Mouse (Mus musculus) fibroblast of lung, adult 2 months (primary cell): ENCODE results near the gene Dcst1.

Experiments used
- DNase-seq: peaks from one replicate; pipeline ENCODE4 v3.0.0-alpha.2; 2011; ENCODE audit warnings: low read depth

Dcst1 gene

DNA sequence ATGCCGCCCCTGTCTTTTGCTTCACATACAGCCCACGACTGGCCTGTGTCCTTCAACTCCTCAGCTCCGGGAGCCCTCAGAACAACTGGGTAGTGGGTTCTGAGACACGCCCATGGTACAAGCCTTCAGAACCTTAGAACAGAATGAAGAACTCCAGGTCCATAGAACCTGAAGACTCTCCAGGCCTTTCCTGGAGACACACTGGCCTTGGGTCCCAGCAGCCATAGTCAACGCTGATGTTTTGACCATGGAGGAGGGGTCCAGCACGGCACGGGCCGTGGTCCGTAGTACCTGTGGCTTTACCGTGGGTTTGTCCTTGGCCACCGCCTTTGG, at the start of gene Dcst1:
Dcst1 (minus strand) TSS at position 101 of the 333 bp plus-strand sequence.
- no peak for DNase-seq

DNA sequence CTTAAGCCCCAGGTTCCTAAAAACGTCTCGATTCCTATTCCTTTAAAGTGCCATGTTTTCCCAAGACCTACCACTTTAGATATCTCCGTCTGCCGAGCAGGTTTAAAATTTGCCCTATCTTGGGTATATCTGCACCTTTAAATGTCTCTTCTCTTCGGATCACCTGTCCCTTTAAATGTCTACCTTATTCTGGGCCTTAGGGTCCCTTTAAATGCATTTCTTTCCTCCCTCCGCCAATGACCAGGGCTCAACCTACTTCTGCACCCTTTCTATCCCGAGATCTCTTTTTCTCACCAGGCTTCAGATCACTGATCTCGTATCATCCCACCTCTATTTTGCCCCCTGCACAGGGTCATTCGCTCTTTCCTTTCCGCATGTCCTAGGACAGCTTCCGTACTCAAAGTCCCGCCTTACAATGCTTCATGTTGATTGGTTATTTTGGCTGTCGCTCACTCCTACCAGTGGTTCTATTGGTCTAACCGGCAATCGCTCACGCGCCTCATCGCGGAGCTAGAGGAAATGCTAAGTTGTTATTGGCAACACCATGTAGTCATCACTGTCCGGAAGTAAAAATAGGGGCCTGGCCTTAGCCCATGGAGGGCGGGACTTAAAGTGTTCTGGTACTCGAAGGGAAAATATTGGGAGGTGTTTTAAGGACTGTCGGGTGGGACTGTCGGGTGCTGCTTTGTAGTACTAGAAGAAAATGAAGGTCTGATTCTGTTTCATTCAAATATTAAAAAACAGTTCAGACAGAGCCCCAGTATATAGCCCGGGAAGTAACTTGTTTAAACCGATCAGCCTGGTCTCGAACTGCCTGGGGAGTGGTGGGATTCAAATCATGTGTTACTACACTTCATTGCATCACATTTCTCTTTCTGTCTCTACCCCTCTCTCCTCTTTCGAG, 46.7 kb upstream of the Dcst1 start, which contains the start of gene Flad1:
Flad1 (minus strand) TSS at position 381 of the 904 bp plus-strand sequence.
- peak; percentile 100 for DNase-seq

DNA sequence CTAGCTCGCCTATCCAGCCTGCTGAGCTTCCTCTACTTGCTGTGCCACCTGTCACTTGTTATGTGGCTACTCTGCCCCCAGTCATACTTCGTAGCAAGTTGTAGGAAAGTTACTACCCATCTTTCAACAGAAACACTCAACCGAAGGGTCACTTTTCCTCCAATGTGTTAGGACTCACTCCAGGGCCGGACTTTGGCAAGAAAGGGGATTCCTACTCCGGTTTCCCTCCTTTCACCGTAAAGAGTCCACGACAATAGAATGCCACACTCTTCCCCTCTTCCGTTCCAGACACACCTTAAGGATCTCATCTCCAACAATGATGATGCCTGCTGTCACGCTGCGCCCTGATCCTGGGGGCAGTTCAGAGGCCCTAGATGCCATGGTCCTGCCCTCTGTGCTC, 45.8 kb upstream of the Dcst1 start:
- DNase-seq = no peak

DNA sequence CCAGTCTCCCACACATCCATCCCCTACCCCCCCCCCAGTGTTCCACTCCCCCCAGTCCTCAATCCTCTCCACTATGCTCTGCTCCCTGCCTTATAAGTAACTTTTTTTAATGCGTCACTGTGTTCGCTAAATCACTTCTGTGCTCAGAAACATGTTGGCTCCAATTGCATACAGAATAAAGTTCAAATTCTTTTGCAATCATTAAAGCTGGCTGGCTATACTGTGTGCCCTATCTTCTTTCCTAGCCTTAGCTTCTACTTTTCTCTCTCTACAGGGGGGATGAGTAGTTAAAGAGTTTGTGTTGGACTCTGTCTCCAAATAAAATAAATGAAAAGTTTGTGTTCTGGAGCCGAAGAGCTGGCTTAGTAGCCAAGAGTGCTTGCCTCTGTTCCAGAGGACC, 44.6 kb upstream of the Dcst1 start:
- no peak for DNase-seq

DNA sequence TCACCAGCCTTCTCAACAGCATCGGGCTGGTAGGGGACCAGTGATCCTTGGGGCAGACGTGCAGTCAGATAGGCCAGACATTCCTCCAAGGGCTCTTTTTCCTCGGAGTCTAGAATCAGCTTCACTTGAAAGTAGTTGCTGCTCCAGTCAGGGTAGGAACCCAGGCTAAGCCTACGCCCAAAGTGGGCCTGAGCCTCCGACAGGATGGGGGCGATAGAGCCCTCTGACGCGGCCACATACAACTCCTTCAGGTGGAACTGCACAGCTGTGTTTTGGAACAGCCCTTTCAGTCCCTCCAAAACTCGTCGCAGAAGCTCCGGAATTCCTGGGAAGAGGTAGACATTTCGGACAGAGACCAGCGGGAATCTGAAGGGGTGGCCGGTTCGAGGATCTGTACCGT, 43.4 kb upstream of the Dcst1 start:
- DNase-seq = no peak

DNA sequence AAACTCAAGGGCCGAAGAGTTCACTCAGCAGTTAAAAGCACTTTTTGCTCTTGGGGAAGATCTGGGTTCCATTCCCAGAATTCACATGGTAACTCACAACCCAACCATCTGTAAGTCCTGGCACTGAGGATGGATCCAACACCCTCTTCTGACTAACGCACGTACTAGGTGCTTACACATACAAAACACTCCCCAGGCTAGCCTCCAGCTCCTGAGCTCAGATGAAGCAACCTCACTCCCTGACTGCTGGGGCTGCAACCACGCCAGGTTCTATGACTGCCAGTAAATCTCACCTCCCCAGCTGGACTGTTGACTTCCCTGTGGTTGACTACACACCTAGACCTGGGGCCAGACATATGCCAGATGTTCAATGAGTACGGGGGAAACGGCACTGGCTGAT, 41.8 kb upstream of the Dcst1 start:
- no peak for DNase-seq

DNA sequence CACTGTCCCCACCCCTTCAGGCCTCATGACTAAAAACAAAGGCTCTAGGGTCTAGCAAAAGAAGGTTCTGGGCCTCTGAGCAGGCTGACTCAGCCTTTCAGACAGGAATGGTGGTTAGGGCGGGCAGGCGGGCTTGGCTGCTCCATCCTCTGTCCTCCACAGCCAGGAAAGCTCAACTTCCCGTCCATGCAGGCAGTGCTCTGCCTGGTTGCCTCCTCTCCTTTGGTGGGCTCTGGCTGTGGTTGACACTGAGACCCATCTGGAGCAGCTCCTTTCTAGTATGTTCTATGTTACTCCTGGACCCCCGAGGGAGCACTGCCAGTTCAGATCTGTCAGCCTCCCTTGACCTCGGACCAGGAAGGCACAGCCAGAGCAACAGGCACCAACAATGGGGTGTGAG, 37.6 kb upstream of the Dcst1 start, which contains the start of gene Lenep:
Lenep (minus strand) TSS at position 101 of the 400 bp plus-strand sequence.
- DNase-seq = no peak

DNA sequence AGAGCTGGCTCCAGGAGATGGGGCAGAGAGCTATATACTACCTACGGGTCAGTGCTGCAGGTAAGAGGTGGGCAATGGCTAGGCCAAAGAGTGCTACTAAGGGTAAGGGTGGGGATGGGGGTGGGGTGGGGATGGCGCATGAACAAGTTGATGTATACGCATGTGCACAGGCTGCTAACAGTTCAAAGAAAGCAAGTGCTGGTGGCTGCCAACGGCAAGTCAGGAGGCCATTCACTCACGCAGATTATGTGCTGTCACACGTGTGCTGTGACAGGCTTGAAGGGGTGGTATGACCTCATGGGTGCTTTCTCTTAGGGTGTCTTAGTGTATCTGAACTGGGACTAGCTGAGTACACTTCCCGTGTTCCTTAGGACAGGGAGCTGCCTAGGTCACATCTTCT, 36.3 kb upstream of the Dcst1 start:
- no peak for DNase-seq

DNA sequence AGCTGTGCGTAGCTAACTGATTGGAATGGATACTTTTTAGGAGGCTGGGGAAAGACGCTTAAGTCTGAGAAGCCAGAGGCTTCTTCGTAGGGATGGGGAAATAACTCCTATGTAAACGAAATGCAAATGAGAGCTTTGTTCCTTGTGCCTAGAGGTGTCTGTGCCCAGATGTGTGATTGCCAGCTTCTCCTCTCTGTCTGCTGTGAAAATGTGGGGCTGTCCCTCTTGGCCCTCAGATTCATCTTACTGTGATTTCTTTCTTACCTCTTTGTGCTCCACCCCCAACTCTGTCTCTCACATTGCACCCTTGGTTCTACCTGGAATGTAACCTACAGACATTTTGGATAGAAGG, 31.6 kb upstream of the Dcst1 start:
- no peak for DNase-seq

DNA sequence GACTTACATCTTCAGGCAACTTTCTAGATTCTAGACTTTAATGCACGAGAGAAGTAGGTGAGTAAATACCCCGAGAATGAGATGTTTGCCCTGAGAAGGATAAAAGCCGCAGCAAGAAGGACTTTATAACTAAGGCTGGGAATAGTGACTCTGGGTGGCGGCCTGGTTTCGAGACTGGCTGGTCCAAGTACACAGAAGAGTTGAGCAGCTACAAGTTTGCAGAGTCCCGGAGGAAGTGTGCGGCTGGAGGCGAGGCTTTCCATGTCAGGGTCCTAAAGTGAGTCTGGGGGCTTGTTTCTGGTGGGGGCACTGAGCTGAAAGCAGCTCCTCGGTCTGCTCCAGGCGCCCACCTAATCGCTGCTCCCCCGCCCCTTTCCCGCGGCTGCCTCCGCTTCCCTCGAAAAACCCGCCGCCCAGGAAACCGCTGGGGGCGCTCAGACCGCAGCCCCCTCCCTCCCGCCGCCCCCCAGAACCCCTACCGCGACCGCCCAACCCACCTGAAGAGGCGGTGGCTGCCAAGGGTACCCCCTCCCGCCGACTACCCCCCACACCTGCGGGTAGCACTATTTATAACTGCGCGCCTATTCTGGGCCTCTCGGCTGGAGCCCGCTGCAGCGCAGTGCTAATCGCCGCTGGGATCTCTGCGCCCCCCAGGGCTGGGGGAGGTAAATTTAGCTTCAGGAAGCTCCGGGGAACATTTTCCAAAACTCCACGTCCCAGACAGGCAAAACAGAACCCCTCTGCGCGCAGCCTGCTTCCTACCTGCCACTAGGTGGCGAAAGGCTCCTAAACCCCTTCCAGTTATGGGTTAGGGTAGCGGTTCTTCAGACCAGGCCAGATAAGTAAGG, 31.0 kb upstream of the Dcst1 start:
- no peak for DNase-seq

DNA sequence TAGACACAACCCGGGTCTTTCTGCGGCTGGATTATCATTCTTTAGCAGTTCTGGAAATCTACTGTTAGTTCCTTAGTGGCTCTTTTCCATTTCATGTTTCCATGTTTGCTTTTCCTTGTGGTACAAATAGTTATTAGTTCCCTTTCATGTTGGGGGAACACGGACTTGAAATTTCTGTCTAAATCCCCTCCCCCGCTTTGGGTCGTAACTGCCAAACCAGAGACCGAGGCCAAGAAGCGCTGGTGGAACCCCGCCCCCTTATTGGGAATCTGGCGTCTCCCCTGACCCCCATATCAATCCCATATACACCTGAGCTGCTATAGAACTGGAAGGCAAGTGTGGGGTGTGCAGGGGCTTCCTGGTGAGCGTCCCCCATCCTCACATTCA, 30.4 kb upstream of the Dcst1 start:
- no peak for DNase-seq

DNA sequence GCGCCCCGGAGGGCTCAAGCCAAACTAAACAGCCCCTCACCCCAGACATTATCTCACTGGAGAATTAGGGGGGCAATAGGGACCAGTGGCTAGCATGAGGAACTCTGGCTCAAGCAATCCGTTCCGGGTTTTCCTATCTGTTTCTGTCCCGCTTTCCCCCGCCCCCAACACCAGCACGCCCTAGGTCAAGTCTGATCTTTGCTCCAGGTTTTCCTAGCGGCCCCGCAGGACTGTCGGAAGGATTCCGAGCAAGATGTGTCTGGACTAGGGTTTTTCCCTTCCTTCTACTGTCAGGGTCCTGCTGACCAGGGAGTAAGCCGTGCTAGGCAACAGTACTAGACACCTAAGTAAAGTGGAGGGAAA, 29.8 kb upstream of the Dcst1 start:
- no peak for DNase-seq

DNA sequence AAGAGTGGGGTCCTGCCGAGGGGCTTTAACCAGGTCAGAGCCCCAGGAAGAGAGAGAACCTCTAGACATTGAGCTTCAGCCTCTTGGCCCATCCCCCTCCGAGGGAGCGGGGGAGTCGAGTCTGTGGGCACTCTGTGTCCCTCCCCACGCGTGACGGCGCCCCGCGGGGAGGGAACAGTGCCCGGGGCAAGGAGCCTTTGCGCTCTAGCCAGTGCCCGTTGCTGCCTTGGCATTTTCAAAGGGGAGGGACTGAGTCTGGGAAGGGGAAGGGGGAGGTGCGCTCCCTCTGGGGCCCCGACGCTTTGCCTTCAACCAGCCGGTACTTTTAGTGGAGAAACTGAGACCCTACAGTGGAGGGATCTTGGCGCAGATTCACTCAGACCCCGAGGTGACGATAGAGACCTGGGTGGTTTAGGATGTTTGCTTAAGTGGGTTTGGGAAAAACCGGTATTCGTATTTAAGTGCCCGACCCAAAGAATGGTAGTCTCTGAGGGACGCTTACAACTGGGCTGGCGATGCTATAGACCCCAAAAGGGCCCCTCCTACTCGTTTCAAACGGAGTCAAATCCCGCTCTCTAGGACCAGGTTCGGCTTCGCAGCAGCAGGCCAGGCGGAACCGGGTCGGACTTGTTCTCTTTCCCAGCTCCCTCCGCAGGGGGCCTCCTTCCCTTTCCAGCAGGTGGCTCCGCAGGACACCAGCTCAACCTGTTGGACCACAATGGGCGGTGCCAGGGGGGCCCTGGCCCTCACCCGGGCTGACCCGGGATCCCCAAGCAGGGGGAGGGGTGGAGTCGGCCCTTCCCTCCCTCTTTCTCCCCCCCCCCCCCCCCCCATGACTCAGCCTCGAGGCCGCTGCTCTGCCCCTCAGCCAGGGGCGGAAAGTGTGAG, 29.2 kb upstream of the Dcst1 start, which contains the start of gene Zbtb7b:
Zbtb7b (minus strand) TSS at position 771 of the 888 bp plus-strand sequence.
- DNase-seq = no peak

DNA sequence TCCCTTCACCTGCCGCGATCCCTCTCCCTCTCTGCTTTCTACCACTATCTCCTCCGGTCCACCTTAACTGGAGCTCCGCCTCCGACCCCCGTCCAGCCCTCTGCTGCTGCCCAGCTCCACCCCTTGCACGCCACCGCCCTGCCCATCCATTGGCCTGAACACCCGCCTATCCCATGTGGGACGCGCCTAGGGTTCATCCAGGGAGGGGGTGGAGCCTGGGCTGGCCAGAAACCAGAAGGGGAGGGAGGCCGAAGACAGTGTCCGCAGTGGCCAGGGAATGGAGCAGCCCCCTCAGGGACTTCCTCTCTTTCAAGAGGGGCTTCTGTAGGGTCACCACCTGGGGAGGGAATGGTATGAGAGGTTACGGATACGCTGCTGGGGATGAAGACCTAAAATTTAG, 28.6 kb upstream of the Dcst1 start:
- DNase-seq = peak; percentile 95

DNA sequence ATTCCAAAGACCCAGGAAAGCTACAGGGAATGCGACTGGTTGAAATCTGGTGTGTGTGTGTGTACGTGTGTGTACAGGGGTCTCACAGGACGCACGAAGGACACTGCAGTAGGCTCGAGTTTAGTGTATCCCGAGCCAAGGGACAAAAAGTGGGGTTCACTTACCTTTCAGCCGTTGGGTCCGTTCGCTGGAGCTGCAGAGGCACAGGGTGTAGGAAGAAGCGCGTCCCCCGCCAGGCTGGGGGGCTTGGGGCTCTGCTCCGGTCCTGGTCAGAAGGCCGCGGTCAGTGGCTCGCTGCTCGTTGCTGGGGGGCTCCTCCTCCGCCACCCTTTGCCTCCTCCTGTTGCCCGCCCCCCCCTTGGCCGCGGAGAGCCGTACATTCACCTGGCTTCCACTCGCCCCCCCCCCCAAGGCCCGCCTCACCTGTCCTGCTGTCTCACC, 27.8 kb upstream of the Dcst1 start:
- no peak for DNase-seq

DNA sequence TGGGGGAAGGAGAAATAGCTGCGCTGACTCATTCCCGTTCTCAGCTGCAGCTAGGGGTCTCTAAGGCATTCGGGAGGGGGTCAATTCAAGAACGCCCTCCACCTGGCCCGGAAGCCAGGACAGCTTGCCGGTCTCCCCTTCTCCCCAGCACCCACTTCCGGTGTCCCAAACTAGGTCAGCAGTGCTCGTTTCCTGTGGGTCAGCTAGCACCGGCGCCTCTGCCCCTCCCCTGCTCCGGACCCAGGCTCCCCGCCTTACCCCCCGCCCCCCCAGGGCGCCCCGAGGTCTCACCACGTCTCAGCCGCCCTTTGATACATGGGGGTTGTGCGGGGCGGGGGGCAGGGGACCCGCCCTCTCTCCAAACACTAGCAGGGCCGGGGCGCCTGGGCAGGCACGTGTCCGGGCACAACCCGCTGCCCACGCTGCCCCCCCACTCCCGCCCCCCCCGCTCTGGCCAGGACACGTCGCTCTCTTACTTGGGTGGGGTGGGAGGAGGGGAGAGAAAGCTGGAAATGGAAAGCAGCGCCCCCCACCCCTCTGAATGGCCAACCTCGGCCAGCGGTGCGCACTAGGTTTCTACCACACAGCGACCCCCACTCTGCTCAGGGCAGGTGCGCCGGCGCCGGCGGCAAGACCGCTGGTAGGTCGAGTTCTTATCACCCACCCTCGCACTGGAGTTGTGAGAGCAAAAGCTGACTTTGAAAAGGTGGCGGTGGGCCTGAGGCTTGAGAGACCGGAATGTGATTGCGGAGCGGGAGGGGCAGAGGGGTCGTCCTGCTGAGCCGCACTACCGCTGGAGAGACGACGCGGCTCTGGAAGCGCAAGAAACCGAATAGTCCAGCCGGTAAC, 26.8 kb upstream of the Dcst1 start:
- DNase-seq = no peak

DNA sequence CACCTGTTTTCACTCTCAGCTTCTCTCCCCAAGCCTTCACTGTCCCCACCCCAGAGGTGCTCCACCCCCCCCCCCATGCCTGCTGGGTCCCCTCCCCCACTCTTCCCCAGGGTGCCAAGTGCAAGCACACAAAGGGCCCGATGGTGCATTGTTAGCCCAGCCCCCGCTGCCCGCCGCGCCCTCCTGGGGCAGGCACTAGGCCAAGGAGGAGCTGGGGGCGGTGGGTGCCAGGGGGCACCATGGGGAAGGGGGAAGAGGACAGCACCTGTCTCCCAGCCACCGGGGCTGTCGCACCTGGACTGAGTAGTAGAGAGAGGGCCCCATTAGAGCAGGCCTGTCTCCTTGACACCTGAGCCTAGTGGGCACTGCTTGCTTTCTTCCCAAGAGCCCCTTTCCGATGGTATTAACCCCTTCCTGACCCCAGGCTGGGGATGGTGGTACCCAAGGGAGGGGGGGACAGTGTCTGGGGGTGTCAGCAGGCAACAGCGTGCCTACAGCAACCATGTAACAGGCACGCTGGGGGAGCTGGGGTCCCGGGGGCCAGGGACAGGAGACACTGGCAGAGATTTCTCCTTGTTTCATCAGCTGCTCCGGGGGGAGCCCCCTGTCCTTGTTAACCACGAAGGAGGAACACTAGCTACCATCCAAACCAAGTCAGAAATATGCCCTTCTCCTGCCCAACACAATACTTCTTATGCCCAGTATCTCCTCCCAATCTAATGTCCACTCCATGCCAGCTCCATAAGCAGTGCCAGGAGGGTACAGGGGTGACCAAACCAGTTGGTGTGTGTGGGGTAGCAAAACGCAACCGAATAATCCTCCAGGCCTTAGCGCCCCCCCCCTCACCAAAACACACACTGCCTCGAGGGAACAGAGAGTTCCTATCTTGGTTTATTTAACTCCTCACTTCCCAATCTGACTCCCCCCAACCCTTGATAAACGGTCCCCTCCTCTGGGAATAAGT, 25.9 kb upstream of the Dcst1 start:
- DNase-seq = no peak

DNA sequence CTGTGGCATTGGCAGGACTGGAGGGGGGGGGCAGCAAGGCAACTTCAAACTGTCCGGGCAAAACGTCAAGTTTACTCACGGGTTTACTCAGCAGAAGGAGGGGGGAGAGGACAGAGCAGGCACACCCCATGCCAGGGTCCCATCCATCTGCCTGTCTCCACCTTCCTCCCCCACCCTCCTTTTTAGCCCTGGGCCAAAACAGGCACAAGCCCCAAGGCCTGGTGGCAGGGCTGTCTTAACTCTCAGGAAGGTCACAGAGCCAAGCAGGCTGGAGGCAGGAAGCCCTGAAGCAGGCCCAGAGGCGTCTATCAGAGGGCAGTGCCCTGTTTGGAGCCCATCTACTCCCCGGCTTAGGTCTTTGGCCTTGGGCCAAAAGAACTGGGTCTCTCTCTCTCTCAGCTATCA, 25.1 kb upstream of the Dcst1 start:
- DNase-seq = no peak

DNA sequence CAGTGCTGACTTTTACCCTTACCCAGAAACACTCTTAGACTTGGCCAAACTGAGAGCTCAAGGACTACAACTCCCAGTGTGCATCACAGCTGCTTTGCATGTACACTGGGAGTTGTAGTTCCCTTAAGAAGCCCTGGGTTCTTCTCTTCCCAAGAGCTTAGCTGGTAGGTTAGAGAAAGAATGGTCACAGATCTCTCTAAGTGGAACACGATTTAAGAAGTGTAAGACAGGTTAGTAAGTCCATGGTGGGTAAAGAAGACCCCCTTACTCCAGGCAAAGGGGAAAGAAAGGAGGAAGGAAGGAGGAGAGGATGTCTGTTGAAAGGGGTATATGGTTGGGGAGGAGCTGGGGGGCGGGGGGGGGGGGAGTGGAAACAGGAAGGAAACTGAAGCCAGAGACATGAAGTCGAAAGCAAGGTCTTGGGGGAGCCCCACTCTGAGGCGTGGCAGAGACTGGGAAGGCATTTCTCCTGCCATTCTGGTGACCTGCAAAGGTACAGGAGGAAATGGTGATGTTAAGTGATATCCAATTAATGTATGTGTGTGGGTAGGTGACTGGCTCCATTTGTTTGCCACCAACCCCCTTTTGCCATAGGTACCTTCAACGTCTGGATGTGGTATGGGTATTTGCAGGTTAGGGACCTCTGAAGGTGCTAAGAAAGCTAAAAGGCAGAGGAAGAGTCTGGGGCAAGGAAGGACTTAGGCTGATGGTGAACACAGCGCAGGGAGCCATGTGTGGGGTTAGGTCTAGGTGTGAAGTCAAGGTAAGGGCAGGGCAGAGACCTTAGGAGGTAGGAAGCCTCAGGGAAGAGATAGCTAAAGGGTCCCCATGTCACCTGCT, 24.1 kb upstream of the Dcst1 start:
- no peak for DNase-seq
